Mouse (Mus musculus): Measurements from ENCODE around the gene Capn6. TPM values are rescaled to one million over a fixed set of nuclear protein-coding genes. Genes with fewer than 3 reads are reported as not detected.
A peak's percentile ranks its signal among the peaks of the same experiment; 100 is the strongest.

Capn6 gene
- polyA plus RNA-seq (2015; fragmentation: Nextera tagmentation; extraction: Ambion mirVana) = 1.2 and 3.0 TPM in 2 replicates

DNA sequence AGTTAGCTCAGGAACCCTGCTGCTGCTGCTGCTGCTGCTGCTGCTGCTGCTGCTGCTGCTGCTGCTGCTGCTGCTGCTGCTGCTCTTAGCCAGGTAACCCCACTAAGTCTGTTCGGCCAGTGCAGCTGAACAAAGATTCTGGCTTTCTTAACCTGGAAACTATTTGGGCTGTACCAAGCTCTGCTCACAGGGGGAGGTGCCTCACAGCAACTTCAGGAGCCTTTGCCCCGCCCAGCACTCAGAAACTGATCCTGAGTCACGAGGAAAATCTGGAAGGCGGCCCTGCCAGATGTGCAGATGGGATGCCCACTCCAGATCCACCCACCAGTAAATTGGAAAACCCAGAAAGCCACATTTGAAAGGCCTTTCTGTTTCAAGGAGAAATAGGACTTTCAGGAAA is at the start of gene Capn6:
Gene Capn6, minus strand, starts transcription at position 203 of the 400 bp plus-strand sequence.
- H3K4me2 ChIP-seq (ENCODE audit: low read length) = no peak within 1 kb of the TSS
- WGBS = 47% methylated on average over 4 of the region's 4 CpGs

DNA sequence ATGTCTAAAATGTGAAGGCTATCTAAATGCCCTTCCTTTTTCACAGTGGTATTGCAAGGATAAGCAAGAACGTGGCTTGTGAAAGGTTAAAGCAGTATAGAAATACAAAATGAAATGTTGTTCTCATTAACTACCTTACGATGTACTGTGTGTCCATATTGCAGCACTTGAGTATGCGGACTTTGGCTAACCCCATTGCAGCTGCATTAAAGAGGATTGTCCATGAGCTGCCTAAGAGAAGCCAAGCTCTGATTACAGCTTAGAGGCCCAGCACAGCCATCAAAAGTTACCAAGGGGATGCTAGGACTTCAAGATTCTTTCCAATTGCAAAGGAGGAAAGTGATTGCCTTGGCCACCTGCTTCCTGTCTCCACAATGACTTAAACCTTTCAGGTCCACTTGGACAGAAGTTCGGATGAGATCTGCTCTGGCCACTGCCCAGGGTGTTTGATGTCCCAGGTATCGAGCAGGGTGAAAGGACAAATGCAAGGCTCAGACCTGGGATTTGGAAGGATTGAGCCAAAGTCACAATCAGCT is 40.0 kb upstream of the Capn6 start:
- 87% methylated on average over 5 of the region's 5 CpGs for WGBS
- Histone ChIP-seq H3K4me2 (ENCODE audit: low read length) (no peak overlapping the region), H3K27me3 (replicated peaks; ENCODE audit: control insufficient read depth, insufficient read depth, low read length) (no peaks in the 10 kb centered on the region), H3K36me3 (ENCODE audit: control insufficient read depth, insufficient read depth) (peaks cover 2% of the 10 kb centered on the region; the same call in 1 of the 2 replicates), H3K9ac (replicated peaks; ENCODE audit: low read depth, low read length) (no peak overlapping the region), H3K4me1 (replicated peaks; ENCODE audit: control insufficient read depth, insufficient read depth, low read length) (no peaks in the 10 kb centered on the region), H3K9me3 (ENCODE audit: control insufficient read depth, low read length) (no peaks in the 10 kb centered on the region), H3K27ac (ENCODE audit: low read length) (no peak overlapping the region), H3K4me3 (replicated peaks; ENCODE audit: low read length) (no peak overlapping the region)
- ATAC-seq = no peak

More for the DNA sequence above, at the start of gene Capn6:
- no peak within 1 kb of the TSS for H3K27ac ChIP-seq (ENCODE audit: low read length)
- H3K9ac ChIP-seq (replicated peaks; ENCODE audit: low read depth, low read length) = no peak within 1 kb of the TSS
- no peak for ATAC-seq
- H3K36me3 ChIP-seq (ENCODE audit: control insufficient read depth, insufficient read depth) = no peaks in the 10 kb centered on the region
- H3K27me3 ChIP-seq (replicated peaks; ENCODE audit: control insufficient read depth, insufficient read depth, low read length) = no peaks in the 10 kb centered on the region
- no peaks in the 10 kb centered on the region for H3K4me1 ChIP-seq (replicated peaks; ENCODE audit: control insufficient read depth, insufficient read depth, low read length)
- H3K9me3 ChIP-seq (ENCODE audit: control insufficient read depth, low read length) = no peaks in the 10 kb centered on the region
- H3K4me3 ChIP-seq (replicated peaks; ENCODE audit: low read length) = no peak within 1 kb of the TSS

DNA sequence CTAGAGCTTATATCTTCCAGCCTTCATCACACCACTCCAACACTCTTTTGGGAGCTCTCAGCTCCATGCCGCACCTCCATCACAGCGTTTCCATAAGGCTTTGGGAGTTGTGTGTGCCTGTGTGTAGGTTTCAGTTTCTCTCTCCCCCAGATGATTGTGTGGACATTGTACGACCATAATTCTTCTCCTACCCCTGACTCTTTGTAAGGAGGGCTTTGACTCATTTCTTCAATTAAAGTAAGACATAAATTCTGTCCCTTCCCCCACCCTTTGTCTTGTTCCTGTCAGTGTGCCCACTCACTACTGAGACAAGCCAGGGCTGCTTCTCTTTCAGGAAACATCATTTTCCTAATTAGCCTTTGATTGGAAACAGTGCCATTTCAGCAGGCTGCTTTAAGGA is 24.1 kb upstream of the Capn6 start:
- Histone ChIP-seq H3K27ac (ENCODE audit: low read length) (no peak overlapping the region), H3K4me2 (ENCODE audit: low read length) (no peak overlapping the region), H3K36me3 (ENCODE audit: control insufficient read depth, insufficient read depth) (no peaks in the 10 kb centered on the region), H3K4me3 (replicated peaks; ENCODE audit: low read length) (no peak overlapping the region), H3K4me1 (replicated peaks; ENCODE audit: control insufficient read depth, insufficient read depth, low read length) (no peaks in the 10 kb centered on the region), H3K27me3 (replicated peaks; ENCODE audit: control insufficient read depth, insufficient read depth, low read length) (no peaks in the 10 kb centered on the region), H3K9ac (replicated peaks; ENCODE audit: low read depth, low read length) (no peak overlapping the region), H3K9me3 (ENCODE audit: control insufficient read depth, low read length) (no peaks in the 10 kb centered on the region)
- 69% methylated on average over 3 of the region's 3 CpGs for WGBS
- peak; percentile 36; the same call in 1 of the 2 replicates for ATAC-seq

DNA sequence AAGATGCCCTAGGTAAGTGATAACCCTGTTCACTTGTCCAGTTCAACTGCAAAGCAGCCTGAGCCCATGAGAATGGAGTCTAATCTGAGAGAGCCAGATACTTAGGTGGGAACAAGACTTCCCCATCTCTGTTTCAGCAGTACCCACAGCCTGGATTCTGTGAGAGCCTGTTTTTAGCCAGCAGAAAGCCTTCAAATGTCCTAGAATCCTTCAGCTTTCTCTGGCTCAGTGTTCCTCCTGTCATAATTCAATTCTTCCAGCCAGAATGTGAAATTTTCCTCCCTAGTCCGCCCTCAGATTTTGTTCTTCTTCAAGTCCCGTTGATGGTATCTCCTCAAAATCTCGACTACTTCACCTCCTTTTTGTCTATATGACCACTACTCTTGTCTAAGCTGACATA is 22.8 kb upstream of the Capn6 start:
- 82% methylated on average over 3 of the region's 3 CpGs for WGBS
- Histone ChIP-seq H3K9me3 (ENCODE audit: control insufficient read depth, low read length) (no peaks in the 10 kb centered on the region), H3K4me2 (ENCODE audit: low read length) (no peak overlapping the region), H3K27ac (ENCODE audit: low read length) (no peak overlapping the region), H3K36me3 (ENCODE audit: control insufficient read depth, insufficient read depth) (no peaks in the 10 kb centered on the region), H3K4me3 (replicated peaks; ENCODE audit: low read length) (no peak overlapping the region), H3K4me1 (replicated peaks; ENCODE audit: control insufficient read depth, insufficient read depth, low read length) (no peaks in the 10 kb centered on the region), H3K27me3 (replicated peaks; ENCODE audit: control insufficient read depth, insufficient read depth, low read length) (no peaks in the 10 kb centered on the region), H3K9ac (replicated peaks; ENCODE audit: low read depth, low read length) (no peak overlapping the region)
- ATAC-seq = no peak

DNA sequence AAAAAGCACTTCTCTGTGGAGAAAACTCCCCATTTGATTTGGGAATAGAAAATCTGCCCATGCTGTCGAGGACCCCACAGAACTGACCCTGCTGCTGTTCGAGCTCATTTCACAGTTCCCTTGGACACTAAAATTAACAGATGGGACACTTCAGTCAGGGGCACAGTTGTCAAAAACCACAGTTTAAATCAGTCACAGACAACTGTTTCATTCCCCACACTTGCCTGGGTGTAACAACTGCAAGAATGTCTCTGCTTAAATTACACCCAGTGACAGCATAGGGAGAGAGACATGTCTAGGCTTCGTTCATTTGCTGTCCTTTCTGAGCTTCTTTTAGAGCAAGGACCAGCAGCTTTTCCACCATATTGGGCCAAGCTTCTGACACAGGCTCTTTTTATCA is 19.4 kb upstream of the Capn6 start:
- no peaks in the 10 kb centered on the region for H3K4me1 ChIP-seq (replicated peaks; ENCODE audit: control insufficient read depth, insufficient read depth, low read length)

DNA sequence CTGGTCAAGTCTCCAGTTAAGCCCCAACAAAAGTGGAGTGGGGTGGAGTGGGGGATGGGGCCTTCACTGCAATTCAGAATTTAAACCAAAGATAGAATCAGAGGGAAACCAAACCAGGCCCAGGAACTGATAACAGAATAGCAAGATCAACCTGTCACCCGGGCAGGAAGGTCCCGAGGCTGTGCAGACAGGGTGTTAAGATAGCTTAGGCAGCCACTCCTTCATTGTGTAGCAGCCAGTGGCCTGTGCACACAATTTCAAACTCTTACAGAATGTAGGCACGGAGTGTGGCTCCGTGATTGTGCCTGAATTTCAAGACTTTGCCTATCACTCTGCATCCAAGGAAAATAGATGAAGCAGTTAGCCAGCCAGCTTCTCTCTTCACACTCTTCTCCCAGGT is 693 bp downstream of the Capn6 start:
- Histone ChIP-seq H3K4me2 (ENCODE audit: low read length) (no peak overlapping the region), H3K9me3 (ENCODE audit: control insufficient read depth, low read length) (no peaks in the 10 kb centered on the region), H3K36me3 (ENCODE audit: control insufficient read depth, insufficient read depth) (no peaks in the 10 kb centered on the region), H3K27me3 (replicated peaks; ENCODE audit: control insufficient read depth, insufficient read depth, low read length) (no peaks in the 10 kb centered on the region), H3K9ac (replicated peaks; ENCODE audit: low read depth, low read length) (no peak overlapping the region), H3K27ac (ENCODE audit: low read length) (no peak overlapping the region), H3K4me1 (replicated peaks; ENCODE audit: control insufficient read depth, insufficient read depth, low read length) (no peaks in the 10 kb centered on the region), H3K4me3 (replicated peaks; ENCODE audit: low read length) (no peak overlapping the region)
- no peak for ATAC-seq
- WGBS = 42% methylated on average over 4 of the region's 4 CpGs

More for the DNA sequence above, 19.4 kb upstream of the Capn6 start:
- Histone ChIP-seq H3K36me3 (ENCODE audit: control insufficient read depth, insufficient read depth) (no peaks in the 10 kb centered on the region), H3K27me3 (replicated peaks; ENCODE audit: control insufficient read depth, insufficient read depth, low read length) (no peaks in the 10 kb centered on the region), H3K9me3 (ENCODE audit: control insufficient read depth, low read length) (no peaks in the 10 kb centered on the region), H3K9ac (replicated peaks; ENCODE audit: low read depth, low read length) (no peak overlapping the region), H3K27ac (ENCODE audit: low read length) (no peak overlapping the region), H3K4me3 (replicated peaks; ENCODE audit: low read length) (no peak overlapping the region), H3K4me2 (ENCODE audit: low read length) (no peak overlapping the region)
- no peak for ATAC-seq
- 73% methylated on average over 3 of the region's 3 CpGs for WGBS

DNA sequence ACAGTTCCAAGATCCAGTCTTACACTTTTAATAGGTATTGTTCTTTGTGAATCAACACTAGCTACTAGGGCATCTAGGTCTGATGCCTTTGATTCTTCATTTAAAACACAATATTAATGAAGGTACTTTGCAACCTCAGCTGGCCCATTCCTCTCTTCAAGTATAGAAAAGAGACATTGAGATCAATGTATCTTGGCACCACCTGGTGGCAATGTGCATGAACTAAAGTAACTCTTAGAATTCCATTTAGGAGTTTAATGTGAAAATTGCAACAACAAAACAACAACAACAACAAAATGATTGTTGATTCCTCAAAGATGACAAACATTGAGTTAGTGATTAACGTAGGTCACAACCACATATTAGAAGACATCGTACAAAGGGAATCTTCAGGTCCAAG is 8.3 kb downstream of the Capn6 start:
- Histone ChIP-seq H3K36me3 (ENCODE audit: control insufficient read depth, insufficient read depth) (no peaks in the 10 kb centered on the region), H3K27me3 (replicated peaks; ENCODE audit: control insufficient read depth, insufficient read depth, low read length) (no peaks in the 10 kb centered on the region), H3K4me2 (ENCODE audit: low read length) (no peak overlapping the region), H3K4me3 (replicated peaks; ENCODE audit: low read length) (no peak overlapping the region), H3K27ac (ENCODE audit: low read length) (no peak overlapping the region), H3K9me3 (ENCODE audit: control insufficient read depth, low read length) (no peaks in the 10 kb centered on the region), H3K9ac (replicated peaks; ENCODE audit: low read depth, low read length) (no peak overlapping the region), H3K4me1 (replicated peaks; ENCODE audit: control insufficient read depth, insufficient read depth, low read length) (no peaks in the 10 kb centered on the region)
- no peak for ATAC-seq
- WGBS = 92% methylated on average over 2 of the region's 2 CpGs

DNA sequence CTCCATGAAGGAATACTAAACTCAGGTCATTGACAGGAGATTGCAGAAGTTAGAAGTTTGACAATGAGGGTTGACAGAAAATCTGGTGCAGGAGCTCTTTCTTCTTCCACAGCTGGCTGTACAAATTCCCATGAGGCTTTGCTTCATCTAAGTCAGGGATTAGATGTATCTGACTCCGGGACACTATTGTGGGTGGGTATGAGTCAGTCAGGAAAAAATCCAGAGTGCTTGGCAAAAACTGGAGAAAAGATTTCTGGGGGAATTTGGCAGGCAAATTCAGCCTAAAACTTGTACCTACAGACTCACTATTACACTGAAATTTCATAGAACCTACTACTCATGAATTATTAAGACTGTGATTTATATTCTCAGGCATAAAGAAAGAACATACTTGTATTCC is 11.3 kb downstream of the Capn6 start:
- no peaks in the 10 kb centered on the region for H3K27me3 ChIP-seq (replicated peaks; ENCODE audit: control insufficient read depth, insufficient read depth, low read length)
- 82% methylated on average over 1 of the region's 1 CpGs for WGBS
- H3K9me3 ChIP-seq (ENCODE audit: control insufficient read depth, low read length) = no peaks in the 10 kb centered on the region
- no peak overlapping the region for H3K4me3 ChIP-seq (replicated peaks; ENCODE audit: low read length)
- no peaks in the 10 kb centered on the region for H3K36me3 ChIP-seq (ENCODE audit: control insufficient read depth, insufficient read depth)
- H3K9ac ChIP-seq (replicated peaks; ENCODE audit: low read depth, low read length) = no peak overlapping the region
- no peak overlapping the region for H3K4me2 ChIP-seq (ENCODE audit: low read length)
- H3K4me1 ChIP-seq (replicated peaks; ENCODE audit: control insufficient read depth, insufficient read depth, low read length) = no peaks in the 10 kb centered on the region
- H3K27ac ChIP-seq (ENCODE audit: low read length) = no peak overlapping the region
- no peak for ATAC-seq

DNA sequence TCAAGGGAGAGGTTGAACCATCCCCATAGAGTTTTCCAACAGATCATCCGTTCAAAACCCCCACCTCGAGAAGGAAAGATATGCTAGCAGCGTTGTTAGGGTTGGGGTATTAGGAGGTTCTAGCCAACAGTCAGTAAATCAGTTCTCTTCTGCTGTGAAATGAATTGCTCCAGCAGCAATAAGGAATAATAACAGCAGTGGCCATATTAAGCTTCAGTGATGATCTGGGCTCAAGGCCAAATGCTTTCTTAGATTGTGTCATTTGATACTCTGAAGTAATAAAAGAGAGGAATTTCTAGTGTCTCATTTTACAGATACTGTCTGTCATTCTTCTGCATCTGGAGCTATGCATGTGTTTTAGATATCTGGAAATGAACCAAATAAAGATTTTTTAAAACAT is 64.7 kb downstream of the Capn6 start:
- Histone ChIP-seq H3K9ac (replicated peaks; ENCODE audit: low read depth, low read length) (no peak overlapping the region), H3K36me3 (ENCODE audit: control insufficient read depth, insufficient read depth) (no peaks in the 10 kb centered on the region), H3K4me1 (replicated peaks; ENCODE audit: control insufficient read depth, insufficient read depth, low read length) (no peaks in the 10 kb centered on the region), H3K4me3 (replicated peaks; ENCODE audit: low read length) (no peak overlapping the region), H3K27ac (ENCODE audit: low read length) (no peak overlapping the region), H3K9me3 (ENCODE audit: control insufficient read depth, low read length) (no peaks in the 10 kb centered on the region), H3K4me2 (ENCODE audit: low read length) (no peak overlapping the region), H3K27me3 (replicated peaks; ENCODE audit: control insufficient read depth, insufficient read depth, low read length) (no peaks in the 10 kb centered on the region)
- ATAC-seq = no peak
- 83% methylated on average over 3 of the region's 3 CpGs for WGBS

Measured in forebrain, embryonic 16.5 days (tissue).